Mouse (Mus musculus): ENCODE measurements at regions not wholly inside any gene's neighbourhood (a gene's known extent, or its start where the extent isn't known, plus 50 kb on each side); places are given as distances from the start of the nearest gene placed in this dataset.
A peak's percentile ranks its signal among the peaks of the same experiment; 100 is the strongest.

GRCm38 (mm10) chr10:66807261-66807968 lies 288.5 kb upstream of the Jmjd1c start:
- DNase-seq (ENCODE audit: low spot score), result peak; percentile 10

- DNase-seq (ENCODE audit: low spot score), result no peak
These were observed 283.2 kb upstream of the Jmjd1c start for GRCm38 (mm10) chr10:66812515-66813260.

- DNase-seq (ENCODE audit: low spot score), result no peak
These were observed 281.9 kb upstream of the Jmjd1c start for GRCm38 (mm10) chr10:66813850-66814564.

GRCm38 (mm10) chr10:66814565-66815201 lies 281.2 kb upstream of the Jmjd1c start:
- peak; percentile 44 for DNase-seq (ENCODE audit: low spot score)

- DNase-seq (ENCODE audit: low spot score), result no peak
These were observed 280.0 kb upstream of the Jmjd1c start for GRCm38 (mm10) chr10:66815951-66816350.

- no peak for DNase-seq (ENCODE audit: low spot score)
These were observed 279.1 kb upstream of the Jmjd1c start for GRCm38 (mm10) chr10:66816776-66817175.

- DNase-seq (ENCODE audit: low spot score), result no peak
These were observed 278.0 kb upstream of the Jmjd1c start for GRCm38 (mm10) chr10:66817876-66818275.

GRCm38 (mm10) chr10:66819517-66819916 lies 276.4 kb upstream of the Jmjd1c start:
- DNase-seq (ENCODE audit: low spot score), result no peak

GRCm38 (mm10) chr10:66825737-66826136 lies 270.2 kb upstream of the Jmjd1c start:
- no peak for DNase-seq (ENCODE audit: low spot score)

GRCm38 (mm10) chr10:66826327-66826726 lies 269.6 kb upstream of the Jmjd1c start:
- DNase-seq (ENCODE audit: low spot score), result no peak

- no peak for DNase-seq (ENCODE audit: low spot score)
These were observed 261.0 kb upstream of the Jmjd1c start for GRCm38 (mm10) chr10:66834974-66835373.

- DNase-seq (ENCODE audit: low spot score), result no peak
These were observed 256.9 kb upstream of the Jmjd1c start for GRCm38 (mm10) chr10:66839058-66839457.

- no peak for DNase-seq (ENCODE audit: low spot score)
These were observed 252.7 kb upstream of the Jmjd1c start for GRCm38 (mm10) chr10:66843258-66843657.

GRCm38 (mm10) chr10:66848778-66849177 lies 247.1 kb upstream of the Jmjd1c start:
- DNase-seq (ENCODE audit: low spot score), result no peak

GRCm38 (mm10) chr10:66849681-66850080 lies 246.2 kb upstream of the Jmjd1c start:
- no peak for DNase-seq (ENCODE audit: low spot score)

GRCm38 (mm10) chr10:66850972-66851478 lies 244.9 kb upstream of the Jmjd1c start:
- DNase-seq (ENCODE audit: low spot score), result no peak

- no peak for DNase-seq (ENCODE audit: low spot score)
These were observed 244.1 kb upstream of the Jmjd1c start for GRCm38 (mm10) chr10:66851841-66852240.

GRCm38 (mm10) chr10:66852708-66853107 lies 243.2 kb upstream of the Jmjd1c start:
- no peak for DNase-seq (ENCODE audit: low spot score)

- DNase-seq (ENCODE audit: low spot score), result peak; percentile 58
These were observed 242.7 kb upstream of the Jmjd1c start for GRCm38 (mm10) chr10:66853258-66853657.

- DNase-seq (ENCODE audit: low spot score), result no peak
These were observed 241.0 kb upstream of the Jmjd1c start for GRCm38 (mm10) chr10:66854895-66855294.

GRCm38 (mm10) chr10:66857330-66857729 lies 238.6 kb upstream of the Jmjd1c start:
- DNase-seq (ENCODE audit: low spot score), result no peak

GRCm38 (mm10) chr10:66861421-66861820 lies 234.5 kb upstream of the Jmjd1c start:
- DNase-seq (ENCODE audit: low spot score), result no peak
